Mouse (Mus musculus): ENCODE data around the gene Rhbdf2. TPM values are rescaled to one million over a fixed set of nuclear protein-coding genes. Genes with fewer than 3 reads are reported as not detected.
A peak's percentile ranks its signal among the peaks of the same experiment; 100 is the strongest.

Rhbdf2 gene
- polyA plus RNA-seq, 1 experiment from 2014 or later, result 7.2 TPM

DNA sequence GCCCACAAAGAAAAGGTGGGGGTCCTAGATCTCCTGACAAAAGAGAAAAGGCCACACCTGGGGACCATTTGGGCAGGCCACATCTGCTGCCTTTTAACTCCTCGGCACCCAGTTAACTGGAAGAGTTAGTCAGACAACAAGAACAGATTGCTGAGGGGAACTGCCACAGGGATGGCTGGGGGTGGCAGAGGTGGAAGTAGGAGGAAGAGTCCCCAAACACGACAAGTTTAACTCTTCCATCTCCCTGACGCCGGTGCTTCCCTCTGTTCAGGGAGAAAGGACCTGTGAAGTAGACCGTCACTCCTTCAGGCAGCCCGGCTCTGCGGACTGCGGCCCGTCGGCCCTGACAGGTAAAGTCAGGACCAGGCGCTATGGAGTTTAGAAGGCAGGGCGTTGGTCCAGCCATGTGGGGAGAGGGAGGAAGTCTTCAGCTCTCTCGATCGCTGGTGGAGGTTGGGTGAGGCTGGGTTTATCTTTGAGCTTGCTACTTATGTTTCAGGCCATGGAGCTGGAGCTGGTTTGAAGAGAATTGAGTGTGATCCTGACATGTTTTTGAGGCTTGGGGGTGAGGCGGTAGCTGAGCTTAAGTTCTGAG is 32.3 kb upstream of the Rhbdf2 start:
- WGBS (ENCODE audit: insufficient replicate concordance), result 68% methylated on average over 15 of the region's 15 CpGs
- H3K27ac ChIP-seq (replicated peaks), result no peak overlapping the region
- peaks cover 28% of the 10 kb centered on the region for H3K4me1 ChIP-seq (replicated peaks)
- no peak for ATAC-seq (ENCODE audit: insufficient read depth)
- H3K9me3 ChIP-seq (replicated peaks), result no peaks in the 10 kb centered on the region
- H3K4me3 ChIP-seq (replicated peaks), result no peak overlapping the region
- no peaks in the 10 kb centered on the region for H3K36me3 ChIP-seq (replicated peaks)
- H3K9ac ChIP-seq, result no peak overlapping the region
- peaks cover 53% of the 10 kb centered on the region for H3K27me3 ChIP-seq
- H3K4me2 ChIP-seq, result no peak overlapping the region

GRCm38 (mm10) chr11:116658238-116658637 is 31.4 kb upstream of the Rhbdf2 start:
- no peaks in the 10 kb centered on the region for H3K36me3 ChIP-seq (replicated peaks)
- WGBS (ENCODE audit: insufficient replicate concordance), result 64% methylated on average over 10 of the region's 10 CpGs
- H3K27ac ChIP-seq (replicated peaks), result peak overlapping the region; percentile 48; the same call in 1 of the 2 replicates
- no peak overlapping the region for H3K9ac ChIP-seq
- H3K4me3 ChIP-seq (replicated peaks), result no peak overlapping the region
- no peaks in the 10 kb centered on the region for H3K9me3 ChIP-seq (replicated peaks)
- no peak for ATAC-seq (ENCODE audit: insufficient read depth)
- H3K27me3 ChIP-seq, result peaks cover 55% of the 10 kb centered on the region
- peak overlapping the region; percentile 69 for H3K4me2 ChIP-seq
- peaks cover 36% of the 10 kb centered on the region for H3K4me1 ChIP-seq (replicated peaks)

DNA sequence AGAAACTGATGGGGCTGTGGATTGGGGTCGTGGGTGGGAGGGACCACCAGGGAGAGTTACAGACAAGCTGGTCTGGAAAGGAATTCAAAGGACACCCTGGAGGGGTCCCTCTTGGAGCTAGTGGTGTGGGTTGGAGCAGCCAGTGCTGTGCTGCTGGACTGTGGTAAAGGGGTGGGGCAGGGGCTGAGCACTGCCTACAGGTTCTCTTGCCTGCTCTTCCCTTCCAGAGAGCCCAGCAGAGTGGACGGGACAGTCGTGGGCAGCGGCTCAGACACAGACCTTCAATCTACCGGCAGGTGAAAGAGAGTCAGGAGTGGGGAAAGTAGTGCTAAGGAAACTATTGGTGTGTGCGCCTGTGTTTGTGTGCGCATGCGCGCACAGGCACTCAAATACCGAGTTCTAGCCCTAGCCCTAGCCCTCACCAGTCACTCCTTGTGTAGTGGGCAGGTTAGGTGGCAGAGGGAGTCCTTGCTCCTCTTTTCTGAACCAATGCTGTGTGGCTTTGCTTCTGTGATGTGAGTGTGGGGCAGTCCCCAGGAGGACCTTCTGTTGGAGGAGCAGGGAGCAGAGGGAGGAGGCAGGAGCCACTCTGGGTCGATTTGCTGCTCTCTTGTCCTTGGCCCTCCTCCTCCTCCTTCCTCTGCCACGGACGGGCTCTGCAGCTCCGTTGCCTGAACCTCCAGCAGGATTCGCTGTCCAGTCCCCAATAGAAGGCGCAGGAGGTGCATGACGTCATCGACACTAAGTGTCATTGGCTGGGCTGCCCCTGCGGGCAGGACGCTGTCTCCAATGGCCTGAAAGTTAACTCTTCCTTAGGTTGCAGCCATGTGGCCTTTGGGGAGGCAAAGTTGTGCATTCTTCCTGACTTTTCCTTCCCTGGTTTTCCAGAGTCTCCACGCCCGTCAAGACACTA is 30.7 kb upstream of the Rhbdf2 start:
- Histone ChIP-seq H3K4me1 (replicated peaks) (peaks cover 36% of the 10 kb centered on the region), H3K4me2 (peak overlapping the region; percentile 69), H3K36me3 (replicated peaks) (no peaks in the 10 kb centered on the region), H3K4me3 (replicated peaks) (peak overlapping the region; percentile 44), H3K9ac (peak overlapping the region; percentile 40), H3K9me3 (replicated peaks) (no peaks in the 10 kb centered on the region), H3K27me3 (peaks cover 55% of the 10 kb centered on the region), H3K27ac (replicated peaks) (peak overlapping the region; percentile 80)
- peak; percentile 93 for ATAC-seq (ENCODE audit: insufficient read depth)
- 11% methylated on average over 22 of the region's 22 CpGs for WGBS (ENCODE audit: insufficient replicate concordance)

GRCm38 (mm10) chr11:116656348-116657191 is 29.8 kb upstream of the Rhbdf2 start:
- H3K4me2 ChIP-seq, result no peak overlapping the region
- H3K4me3 ChIP-seq (replicated peaks), result no peak overlapping the region
- peaks cover 36% of the 10 kb centered on the region for H3K4me1 ChIP-seq (replicated peaks)
- no peak overlapping the region for H3K9ac ChIP-seq
- WGBS (ENCODE audit: insufficient replicate concordance), result 69% methylated on average over 16 of the region's 16 CpGs
- no peaks in the 10 kb centered on the region for H3K36me3 ChIP-seq (replicated peaks)
- no peak for ATAC-seq (ENCODE audit: insufficient read depth)
- H3K27me3 ChIP-seq, result peaks cover 55% of the 10 kb centered on the region
- no peaks in the 10 kb centered on the region for H3K9me3 ChIP-seq (replicated peaks)
- no peak overlapping the region for H3K27ac ChIP-seq (replicated peaks)

GRCm38 (mm10) chr11:116654255-116654821 is 27.5 kb upstream of the Rhbdf2 start, which contains the start of gene Cygb:
TSS of gene Cygb (minus strand) at chr11:116654313.
- WGBS (ENCODE audit: insufficient replicate concordance), result 6% methylated on average over 27 of the region's 28 CpGs
- no peak within 1 kb of the TSS for H3K27ac ChIP-seq (replicated peaks)

GRCm38 (mm10) chr11:116653709-116654221 is 26.9 kb upstream of the Rhbdf2 start:
- Histone ChIP-seq H3K27me3 (peaks cover 74% of the 10 kb centered on the region), H3K4me3 (replicated peaks) (peak overlapping the region; percentile 38), H3K9ac (no peak overlapping the region), H3K9me3 (replicated peaks) (no peaks in the 10 kb centered on the region), H3K4me1 (replicated peaks) (peaks cover 26% of the 10 kb centered on the region), H3K36me3 (replicated peaks) (no peaks in the 10 kb centered on the region), H3K4me2 (peak overlapping the region; percentile 59), H3K27ac (replicated peaks) (no peak overlapping the region)
- WGBS (ENCODE audit: insufficient replicate concordance), result under 1% methylated on average over 47 of the region's 47 CpGs
- no peak for ATAC-seq (ENCODE audit: insufficient read depth)

More at GRCm38 (mm10) chr11:116654255-116654821, 27.5 kb upstream of the Rhbdf2 start, which contains the start of gene Cygb:
- Histone ChIP-seq H3K4me2 (peak within 1 kb of the TSS; percentile 59), H3K4me1 (replicated peaks) (peaks cover 28% of the 10 kb centered on the region), H3K4me3 (replicated peaks) (peak within 1 kb of the TSS; percentile 38), H3K9me3 (replicated peaks) (no peaks in the 10 kb centered on the region), H3K36me3 (replicated peaks) (no peaks in the 10 kb centered on the region), H3K9ac (no peak within 1 kb of the TSS), H3K27me3 (peaks cover 70% of the 10 kb centered on the region)
- no peak for ATAC-seq (ENCODE audit: insufficient read depth)

DNA sequence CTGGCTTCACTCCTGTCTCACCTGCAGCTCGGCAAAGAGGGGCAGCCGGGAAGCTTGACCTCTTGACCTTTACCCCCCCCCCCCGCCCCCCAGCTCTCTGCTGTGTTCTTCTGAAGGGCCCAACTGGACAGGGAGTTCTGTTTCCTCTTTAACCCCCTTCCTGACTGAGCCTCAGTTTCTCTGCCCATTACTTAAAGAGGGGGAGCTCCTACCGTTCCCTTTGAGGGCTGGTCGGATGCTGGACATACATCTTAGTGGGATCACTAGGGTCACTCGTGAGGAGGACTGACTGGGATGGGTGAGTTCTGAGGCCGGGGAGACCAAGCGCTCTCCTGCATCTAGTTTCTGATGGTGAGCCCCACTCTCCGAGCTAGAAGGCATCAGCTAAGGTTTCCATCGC is 26.4 kb upstream of the Rhbdf2 start, which contains the start of gene Prcd:
Gene Prcd (plus strand): TSS at position 301 of the 400 bp plus-strand sequence.
- no peaks in the 10 kb centered on the region for H3K36me3 ChIP-seq (replicated peaks)
- WGBS (ENCODE audit: insufficient replicate concordance), result 10% methylated on average over 10 of the region's 10 CpGs
- H3K4me2 ChIP-seq, result peak within 1 kb of the TSS; percentile 59
- peak within 1 kb of the TSS; percentile 38 for H3K4me3 ChIP-seq (replicated peaks)
- peaks cover 74% of the 10 kb centered on the region for H3K27me3 ChIP-seq
- peaks cover 24% of the 10 kb centered on the region for H3K4me1 ChIP-seq (replicated peaks)
- no peaks in the 10 kb centered on the region for H3K9me3 ChIP-seq (replicated peaks)
- H3K27ac ChIP-seq (replicated peaks), result no peak within 1 kb of the TSS
- no peak within 1 kb of the TSS for H3K9ac ChIP-seq
- ATAC-seq (ENCODE audit: insufficient read depth), result no peak

DNA sequence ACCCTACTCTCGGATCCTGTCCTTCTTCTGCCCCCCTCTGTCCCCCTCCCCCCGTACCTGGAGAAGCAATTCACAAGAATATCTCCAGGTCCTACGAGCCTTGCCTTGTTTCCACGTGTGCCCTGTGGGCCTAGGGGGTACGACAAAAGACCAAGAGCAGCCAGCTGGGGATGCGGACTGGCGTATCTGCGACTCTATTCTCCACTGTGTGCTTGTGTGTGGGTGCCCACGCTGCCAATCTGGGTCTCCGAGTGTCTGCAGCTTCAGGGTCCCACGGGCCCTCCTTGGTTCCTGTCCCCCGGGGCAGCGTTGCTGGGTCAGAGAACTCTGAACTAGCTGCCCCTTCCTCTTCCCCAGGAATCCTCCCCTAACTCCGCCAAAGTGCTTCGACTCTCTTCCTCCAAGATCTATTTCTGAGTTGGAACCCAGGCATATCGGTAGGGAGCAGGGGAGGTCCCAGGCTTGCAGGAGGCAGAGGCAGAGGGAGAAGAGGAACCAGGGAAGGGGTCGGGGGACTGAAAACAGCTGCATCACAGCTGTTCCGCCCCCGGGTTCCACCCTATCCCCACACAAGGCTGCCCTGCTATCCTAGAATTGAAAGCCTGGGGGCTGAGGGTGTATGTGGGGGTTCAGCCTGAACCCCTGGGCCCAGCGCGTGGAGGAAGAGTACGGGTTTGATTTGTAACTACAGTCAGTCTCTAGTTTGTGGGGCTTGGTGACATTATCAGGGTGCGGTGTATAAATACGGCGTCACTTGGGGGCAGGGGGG is 25.7 kb upstream of the Rhbdf2 start:
- no peak overlapping the region for H3K4me2 ChIP-seq
- H3K9ac ChIP-seq, result no peak overlapping the region
- H3K36me3 ChIP-seq (replicated peaks), result no peaks in the 10 kb centered on the region
- H3K27ac ChIP-seq (replicated peaks), result no peak overlapping the region
- 58% methylated on average over 25 of the region's 25 CpGs for WGBS (ENCODE audit: insufficient replicate concordance)
- no peaks in the 10 kb centered on the region for H3K9me3 ChIP-seq (replicated peaks)
- no peak overlapping the region for H3K4me3 ChIP-seq (replicated peaks)
- no peak for ATAC-seq (ENCODE audit: insufficient read depth)
- H3K27me3 ChIP-seq, result peaks cover 74% of the 10 kb centered on the region
- peaks cover 24% of the 10 kb centered on the region for H3K4me1 ChIP-seq (replicated peaks)

GRCm38 (mm10) chr11:116651339-116651738 is 24.5 kb upstream of the Rhbdf2 start:
- ATAC-seq (ENCODE audit: insufficient read depth), result no peak
- 59% methylated on average over 8 of the region's 8 CpGs for WGBS (ENCODE audit: insufficient replicate concordance)
- H3K4me3 ChIP-seq (replicated peaks), result no peak overlapping the region
- H3K9ac ChIP-seq, result no peak overlapping the region
- no peak overlapping the region for H3K27ac ChIP-seq (replicated peaks)
- no peaks in the 10 kb centered on the region for H3K36me3 ChIP-seq (replicated peaks)
- peaks cover 28% of the 10 kb centered on the region for H3K4me1 ChIP-seq (replicated peaks)
- no peak overlapping the region for H3K4me2 ChIP-seq
- H3K9me3 ChIP-seq (replicated peaks), result no peaks in the 10 kb centered on the region
- H3K27me3 ChIP-seq, result peaks cover 69% of the 10 kb centered on the region

DNA sequence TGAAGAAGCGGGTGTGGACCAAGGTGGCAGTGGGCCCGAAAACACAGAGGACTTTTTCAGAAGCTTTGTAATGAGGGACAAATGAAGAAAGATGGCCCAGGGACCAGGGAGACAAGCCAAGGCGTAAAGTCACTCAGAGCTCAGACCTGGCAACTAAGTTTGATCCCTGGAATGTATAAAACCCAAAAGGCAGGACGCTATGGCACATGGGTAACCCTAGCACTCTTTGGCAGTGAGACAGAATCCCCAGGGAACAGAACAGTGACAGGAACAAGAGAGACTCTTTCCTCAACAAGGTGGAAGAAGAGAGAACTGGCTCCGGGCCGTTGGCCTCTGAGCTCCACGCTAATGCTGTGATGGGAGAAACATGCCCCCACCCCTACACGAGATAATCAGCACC is 24.0 kb upstream of the Rhbdf2 start:
- H3K9ac ChIP-seq, result no peak overlapping the region
- H3K4me1 ChIP-seq (replicated peaks), result peaks cover 28% of the 10 kb centered on the region
- H3K36me3 ChIP-seq (replicated peaks), result no peaks in the 10 kb centered on the region
- H3K9me3 ChIP-seq (replicated peaks), result no peaks in the 10 kb centered on the region
- H3K4me3 ChIP-seq (replicated peaks), result no peak overlapping the region
- ATAC-seq (ENCODE audit: insufficient read depth), result no peak
- H3K27me3 ChIP-seq, result peaks cover 65% of the 10 kb centered on the region
- no peak overlapping the region for H3K4me2 ChIP-seq
- WGBS (ENCODE audit: insufficient replicate concordance), result 67% methylated on average over 8 of the region's 8 CpGs
- H3K27ac ChIP-seq (replicated peaks), result no peak overlapping the region
